Mouse (Mus musculus) hindbrain, embryonic 14.5 days (tissue): ENCODE results near the gene Msh2. TPM values are rescaled to one million over a fixed set of nuclear protein-coding genes. Genes with fewer than 3 reads are reported as not detected.
"Not testable (repeated sequence)": the region's sequence is repeated elsewhere in the genome, so short reads cannot be mapped to it uniquely, and the experiment has no call there.

Experiments
- ATAC-seq: fragments of 200-750 bp; cut with Nextera tagmentation; 2 replicates; pipeline ENCODE4 v1.8.0; 2017; ENCODE audit warnings: moderate number of reproducible peaks, mild to moderate bottlenecking, moderate TSS enrichment, moderate library complexity; ENCODE audit not compliant: low FRiP score
- DNase-seq: peaks from one replicate; pipeline ENCODE4 v3.0.0-alpha.2; 2015; ENCODE audit warnings: low spot score
- H3K27ac ChIP-seq: fragments of 300-500 bp; sonication (generic); 2 replicates; pipeline ENCODE4 v1.5.1; 2014; ENCODE audit warnings: mild to moderate bottlenecking, moderate library complexity
- H3K27me3 ChIP-seq: fragments of 300-500 bp; sonication (generic); 2 replicates; pipeline ENCODE4 v1.6.1; 2014; ENCODE audit warnings: mild to moderate bottlenecking, low read length, mixed read lengths; ENCODE audit not compliant: control insufficient read depth, insufficient read depth
- H3K36me3 ChIP-seq: fragments of 300-500 bp; sonication (generic); replicated peaks from 2 replicates; pipeline ENCODE4 v1.6.1; 2014; ENCODE audit not compliant: control insufficient read depth, insufficient read depth
- H3K4me1 ChIP-seq: fragments of 300-500 bp; sonication (generic); replicated peaks from 2 replicates; pipeline ENCODE4 v1.6.1; 2014; ENCODE audit warnings: antibody characterized with exemption, low read length, mixed read lengths; ENCODE audit not compliant: control insufficient read depth, insufficient read depth
- H3K4me2 ChIP-seq: fragments of 300-500 bp; sonication (generic); replicated peaks from 2 replicates; pipeline ENCODE4 v1.6.1; 2014; ENCODE audit warnings: mild to moderate bottlenecking, moderate library complexity
- H3K4me3 ChIP-seq: fragments of 300-500 bp; sonication (generic); replicated peaks from 2 replicates; pipeline ENCODE4 v1.5.1; 2014; ENCODE audit warnings: mild to moderate bottlenecking, low read length
- H3K9ac ChIP-seq: fragments of 300-500 bp; sonication (generic); 2 replicates; pipeline ENCODE4 v1.6.1; 2014
- H3K9me3 ChIP-seq: fragments of 300-500 bp; sonication (generic); 2 replicates; pipeline ENCODE4 v1.6.1; 2016; ENCODE audit warnings: low read length; ENCODE audit not compliant: control insufficient read depth
- WGBS: fragments of 180-500 bp; shearing (Covaris S2); extraction: QIAGEN DNeasy Blood & Tissue Kit; methylation state at CpG from one replicate; pipeline ENCODE4 v1.1.7; 2014; 5-methylcytosine and 5-hydroxymethylcytosine counted together
- polyA plus RNA-seq: library from polyadenylated mRNA; unstranded; fragments of >200 nt; fragmentation: Nextera tagmentation; extraction: Ambion mirVana; gene quantifications from 2 replicates; pipeline ENCODE4 v1.2.1, GENCODE M21; 2014

The Msh2 gene
- polyA plus RNA-seq, 1 experiment from 2014 or later = 43.9 TPM

- not testable (repeated sequence) for ATAC-seq, DNase-seq, H3K27ac ChIP-seq, H3K9ac ChIP-seq, H3K27me3 ChIP-seq, H3K4me2 ChIP-seq, H3K9me3 ChIP-seq, H3K4me3 ChIP-seq, H3K36me3 ChIP-seq, H3K4me1 ChIP-seq
- 96% methylated on average over 5 of the region's 5 CpGs for whole genome bisulfite sequencing
Measured at GRCm38 (mm10) chr17:87655616-87656015, 16.5 kb upstream of the Msh2 start.

DNA sequence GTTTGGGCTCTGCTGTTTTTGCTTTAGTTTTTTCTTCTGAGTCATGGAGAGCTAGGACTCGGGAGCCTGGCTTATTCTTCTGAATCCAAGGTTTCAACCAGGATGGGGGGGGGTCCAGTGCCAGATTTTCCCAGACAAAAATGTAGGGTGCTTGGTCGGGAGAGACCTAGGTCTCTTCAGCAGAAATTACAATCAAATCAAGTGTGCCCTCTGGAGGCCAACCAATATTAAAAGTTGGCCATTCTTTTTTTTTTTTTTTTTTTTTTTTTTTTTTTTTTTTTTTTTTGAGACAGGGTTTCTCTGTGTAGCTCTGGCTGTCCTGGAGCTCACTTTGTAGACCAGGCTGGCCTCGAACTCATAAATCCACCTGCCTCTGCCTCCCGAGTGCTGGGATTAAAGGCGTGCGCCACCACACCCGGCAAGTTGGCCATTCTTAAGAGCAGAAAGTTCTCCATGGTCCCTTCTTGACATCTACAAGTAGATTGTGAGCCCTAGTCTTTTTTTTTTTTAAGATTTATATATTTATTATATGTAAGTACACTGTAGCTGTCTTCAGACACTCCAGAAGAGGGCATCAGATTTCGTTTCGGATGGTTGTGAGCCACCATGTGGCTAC lies 10.1 kb upstream of the Msh2 start:
- not testable (repeated sequence) for H3K9ac ChIP-seq, H3K4me3 ChIP-seq, H3K4me1 ChIP-seq, H3K9me3 ChIP-seq, H3K27me3 ChIP-seq, H3K36me3 ChIP-seq, H3K4me2 ChIP-seq, H3K27ac ChIP-seq, DNase-seq, ATAC-seq
- WGBS = 89% methylated on average over 9 of the region's 9 CpGs

DNA sequence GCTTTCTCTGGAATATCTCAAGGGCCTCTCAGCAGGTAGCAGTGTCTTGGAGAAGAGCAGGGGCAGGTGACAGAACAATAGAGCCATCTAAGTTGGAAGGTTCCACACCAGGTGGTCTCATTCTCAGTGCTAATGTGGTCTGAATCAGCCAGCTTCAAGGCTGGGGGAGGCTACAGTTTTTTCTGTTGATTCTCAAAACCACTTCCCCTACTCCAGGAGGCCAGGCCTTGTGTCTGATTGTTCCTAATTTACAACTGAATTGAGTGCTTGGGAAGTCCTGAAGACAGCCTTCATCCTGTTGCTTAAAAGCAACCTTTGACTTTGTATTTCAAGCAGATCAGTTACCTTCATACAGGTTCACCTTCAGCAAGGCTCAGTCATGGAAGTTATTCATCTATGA lies 7.9 kb upstream of the Msh2 start:
- no peaks in the 10 kb centered on the region for H3K4me1 ChIP-seq
- H3K9me3 ChIP-seq = no peaks in the 10 kb centered on the region
- no peak overlapping the region for H3K4me3 ChIP-seq
- no peaks in the 10 kb centered on the region for H3K27me3 ChIP-seq
- no peak overlapping the region for H3K27ac ChIP-seq
- no peak overlapping the region for H3K4me2 ChIP-seq
- DNase-seq (no peak), ATAC-seq (no peak)
- H3K9ac ChIP-seq = no peak overlapping the region
- H3K36me3 ChIP-seq = no peaks in the 10 kb centered on the region

- Histone ChIP-seq H3K27ac (no peak overlapping the region), H3K36me3 (no peaks in the 10 kb centered on the region), H3K9me3 (no peaks in the 10 kb centered on the region), H3K9ac (no peak overlapping the region), H3K4me1 (no peaks in the 10 kb centered on the region), H3K27me3 (no peaks in the 10 kb centered on the region), H3K4me2 (no peak overlapping the region), H3K4me3 (no peak overlapping the region)
- 89% methylated on average over 10 of the region's 10 CpGs for WGBS
- no peak for ATAC-seq
- peak; percentile 65 for DNase-seq
Measured at GRCm38 (mm10) chr17:87665066-87665822, 6.9 kb upstream of the Msh2 start.

- Histone ChIP-seq H3K4me3 (peak overlapping the region; percentile 90), H3K27me3 (no peaks in the 10 kb centered on the region), H3K4me1 (peaks cover 16% of the 10 kb centered on the region; the same call in 1 of the 2 replicates), H3K27ac (peak overlapping the region; percentile 81), H3K9ac (peak overlapping the region; percentile 89), H3K4me2 (peak overlapping the region; percentile 62), H3K36me3 (no peaks in the 10 kb centered on the region), H3K9me3 (no peaks in the 10 kb centered on the region)
- DNase-seq = peak; percentile 27
- ATAC-seq = peak; percentile 66
- under 1% methylated on average over 46 of the region's 54 CpGs for WGBS
Measured at GRCm38 (mm10) chr17:87672677-87673286, 652 bp downstream of the Msh2 start.

DNA sequence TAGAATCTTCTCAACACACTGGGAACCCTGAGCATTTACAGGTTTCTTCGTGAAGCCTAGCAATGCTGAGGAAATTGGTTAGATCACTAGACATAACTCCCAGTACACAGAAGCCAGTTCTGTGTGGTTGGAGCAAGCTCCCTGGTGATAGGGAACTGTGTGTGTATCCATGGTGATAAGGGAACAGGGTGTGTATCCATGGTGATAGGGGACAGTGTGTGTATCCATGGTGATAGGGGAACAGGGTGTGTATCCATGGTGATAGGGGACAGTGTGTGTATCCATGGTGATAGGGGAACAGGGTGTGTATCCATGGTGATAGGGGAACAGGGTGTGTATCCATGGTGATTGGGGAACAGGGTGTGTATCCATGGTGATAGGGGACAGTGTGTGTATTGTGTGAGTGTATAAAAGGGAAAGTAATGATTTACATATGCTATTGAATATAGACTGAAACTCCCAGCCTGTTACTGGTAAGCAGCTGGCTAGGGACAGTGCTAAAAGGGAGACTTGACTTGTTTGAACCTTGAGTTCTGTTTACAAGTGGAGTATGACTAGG lies 4.9 kb downstream of the Msh2 start:
- not testable (repeated sequence) for H3K4me3 ChIP-seq, H3K9ac ChIP-seq, H3K9me3 ChIP-seq, H3K27ac ChIP-seq, DNase-seq, ATAC-seq, H3K27me3 ChIP-seq, H3K4me2 ChIP-seq
- Histone ChIP-seq H3K36me3 (peaks cover 23% of the 10 kb centered on the region), H3K4me1 (peaks cover 16% of the 10 kb centered on the region; the same call in 1 of the 2 replicates)
- whole genome bisulfite sequencing = 93% methylated on average over 1 of the region's 1 CpGs

DNA sequence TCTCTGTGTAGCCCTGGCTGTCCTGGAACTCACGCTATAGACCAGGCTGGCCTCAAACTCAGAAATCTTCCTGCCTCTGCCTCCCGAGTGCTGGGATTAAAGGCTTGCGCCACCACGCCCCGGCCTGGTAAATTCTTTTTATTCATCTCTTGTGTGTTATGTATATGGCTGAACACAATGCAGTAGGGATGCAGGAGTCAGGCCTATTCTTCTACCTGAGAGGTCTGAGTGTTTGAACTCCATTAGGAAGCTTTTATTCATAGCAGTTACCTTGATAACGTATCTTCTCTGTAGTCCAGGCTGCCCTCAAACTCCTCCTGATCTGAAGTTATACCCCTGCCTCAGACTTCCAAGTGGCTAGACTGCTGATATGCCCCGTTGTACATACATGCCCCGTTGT lies 5.5 kb downstream of the Msh2 start:
- H3K27ac ChIP-seq = no peak overlapping the region
- H3K9ac ChIP-seq = no peak overlapping the region
- peaks cover 16% of the 10 kb centered on the region; the same call in 1 of the 2 replicates for H3K4me1 ChIP-seq
- no peak overlapping the region for H3K4me2 ChIP-seq
- H3K4me3 ChIP-seq = no peak overlapping the region
- no peak for ATAC-seq
- DNase-seq = no peak
- 98% methylated on average over 8 of the region's 8 CpGs for WGBS
- H3K27me3 ChIP-seq = no peaks in the 10 kb centered on the region
- peaks cover 29% of the 10 kb centered on the region for H3K36me3 ChIP-seq
- H3K9me3 ChIP-seq = no peaks in the 10 kb centered on the region

GRCm38 (mm10) chr17:87689217-87689616 lies 17.1 kb downstream of the Msh2 start:
- ATAC-seq (no peak), DNase-seq (no peak)
- H3K4me1 ChIP-seq = no peaks in the 10 kb centered on the region
- H3K36me3 ChIP-seq = peaks cover 77% of the 10 kb centered on the region
- H3K4me2 ChIP-seq = no peak overlapping the region
- no peaks in the 10 kb centered on the region for H3K27me3 ChIP-seq
- H3K9ac ChIP-seq = no peak overlapping the region
- H3K9me3 ChIP-seq = no peaks in the 10 kb centered on the region
- 94% methylated on average over 8 of the region's 8 CpGs for WGBS
- H3K4me3 ChIP-seq = no peak overlapping the region
- H3K27ac ChIP-seq = no peak overlapping the region

- WGBS = 90% methylated on average over 5 of the region's 5 CpGs
- peaks cover 64% of the 10 kb centered on the region for H3K36me3 ChIP-seq
- peak; percentile 87 for DNase-seq
Measured at GRCm38 (mm10) chr17:87691958-87692357, 19.8 kb downstream of the Msh2 start.

More at GRCm38 (mm10) chr17:87691958-87692357, 19.8 kb downstream of the Msh2 start:
- no peaks in the 10 kb centered on the region for H3K27me3 ChIP-seq
- no peak overlapping the region for H3K4me2 ChIP-seq
- no peak overlapping the region for H3K4me3 ChIP-seq
- no peak overlapping the region for H3K9ac ChIP-seq
- ATAC-seq = peak; percentile 68; the same call in 1 of the 2 replicates
- no peak overlapping the region for H3K27ac ChIP-seq
- no peaks in the 10 kb centered on the region for H3K4me1 ChIP-seq
- no peaks in the 10 kb centered on the region for H3K9me3 ChIP-seq
